13 mouse cellular contexts compared by ENCODE assay signal in the genomic region with DNA sequence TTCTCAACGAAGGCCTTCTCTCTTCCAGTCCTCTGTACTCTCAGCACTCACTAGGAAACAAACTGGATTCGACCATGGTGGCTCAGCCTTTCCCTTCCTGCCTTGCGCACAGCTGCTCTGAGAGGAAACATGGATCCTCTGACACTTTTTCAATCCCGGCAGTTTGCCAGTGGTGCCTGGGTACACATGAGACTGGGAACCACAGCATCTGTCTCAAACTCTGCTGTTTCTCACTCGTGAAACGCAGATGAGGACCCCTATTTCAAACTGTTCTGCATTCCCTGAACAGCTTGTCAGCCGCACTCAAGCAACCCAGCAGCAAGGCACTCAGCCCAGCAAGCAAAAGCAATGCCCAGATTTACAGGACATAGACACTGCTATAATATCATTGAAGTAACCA.
DNase-seq lines count a peak whose midpoint lies in the region.
"Had no signal": no experiment of that assay in that cellular context is flagged by ENCODE, and none has a peak within 500 bp of the region (broad histone marks: within the 10 kb centered on the region; RNA-seq: fewer than 3 reads in every experiment).

No protein-coding gene starts in this region.

- intact Hi-C loops in left cerebral cortex, postnatal 10 days (cut with DNase I): no loop called here
- intact Hi-C loops in left cerebral cortex, postnatal 25 days (cut with DNase I): no loop called here

- peak; percentile 42 for DNase-seq in heart, adult 11 months
- DNase-seq in heart, postnatal 4 days: no peak
- peak; percentile 45 to 46 for DNase-seq in left cerebral cortex, postnatal 10 days (ENCODE audit: extremely low spot score in 1 of 2, low spot score in 2 of 2)
- no peak for DNase-seq in left cerebral cortex, postnatal 25 days (ENCODE audit: low spot score in 2 of 2)
- DNase-seq in right cerebral cortex, postnatal 14 days: peak; percentile 35
- no peak for DNase-seq in right cerebral cortex, postnatal 36 days (ENCODE audit: low spot score in 2 of 2)
- DNase-seq: adrenal gland, postnatal 14 days; cerebellum, adult 18-20 months; cerebellum, adult 9-11 months; cerebellum, postnatal 36 days; gastrocnemius, postnatal 10 days; heart, adult 2 months; heart, postnatal 14 days had no signal

Comparison
In these comparisons a context has a peak if more than half of its experiments do, and no peak if none do; other contexts are left out.
1. DNase-seq: peak in heart, adult 11 months (single experiment), left cerebral cortex, postnatal 10 days (2 of 2) and right cerebral cortex, postnatal 14 days (single experiment); none in heart, postnatal 4 days (single experiment), left cerebral cortex, postnatal 25 days (0 of 2) and right cerebral cortex, postnatal 36 days (0 of 2).